Mouse (Mus musculus) splenic B cell, adult 2 months (primary cell): ENCODE results near the gene Thumpd1.
A peak's percentile ranks its signal among the peaks of the same experiment; 100 is the strongest.

Experiments
- DNase-seq: peaks from one replicate; pipeline ENCODE4 v3.0.0-alpha.2; 2011; ENCODE audit warnings: low read depth, low spot score
- H3K27me3 ChIP-seq: 2 replicates; pipeline ENCODE4 v1.6.1; 2012; ENCODE audit warnings: mild to moderate bottlenecking, low read length, moderate library complexity, mixed read lengths; ENCODE audit not compliant: control insufficient read depth, poor library complexity, insufficient read depth, severe bottlenecking
- H3K36me3 ChIP-seq: 2 replicates; pipeline ENCODE4 v1.6.1; 2012; ENCODE audit warnings: mild to moderate bottlenecking, low read length, moderate library complexity, mixed read lengths; ENCODE audit not compliant: control insufficient read depth, poor library complexity, insufficient read depth, severe bottlenecking

Gene Thumpd1

DNA sequence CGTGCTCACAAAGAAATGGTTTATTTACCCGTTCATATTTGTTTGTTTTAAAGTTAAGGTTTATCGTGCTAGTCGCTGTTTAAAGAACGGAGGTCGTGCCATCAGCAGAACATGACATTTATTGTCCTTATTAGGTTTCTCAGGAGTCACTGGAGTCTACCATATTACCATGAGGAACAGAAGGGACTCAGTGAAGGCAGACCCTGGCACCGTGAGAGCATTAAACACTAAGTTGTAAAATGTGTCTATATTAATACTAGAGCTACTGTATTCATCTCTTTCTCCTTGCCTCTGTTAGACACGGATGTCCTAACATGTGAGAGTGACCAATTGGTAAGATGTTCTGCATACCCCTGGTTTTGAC, 331 bp upstream of the Thumpd1 start:
- Histone ChIP-seq H3K27me3 (no peaks in the 10 kb centered on the region), H3K36me3 (peaks cover 8% of the 10 kb centered on the region)
- DNase-seq = no peak

DNA sequence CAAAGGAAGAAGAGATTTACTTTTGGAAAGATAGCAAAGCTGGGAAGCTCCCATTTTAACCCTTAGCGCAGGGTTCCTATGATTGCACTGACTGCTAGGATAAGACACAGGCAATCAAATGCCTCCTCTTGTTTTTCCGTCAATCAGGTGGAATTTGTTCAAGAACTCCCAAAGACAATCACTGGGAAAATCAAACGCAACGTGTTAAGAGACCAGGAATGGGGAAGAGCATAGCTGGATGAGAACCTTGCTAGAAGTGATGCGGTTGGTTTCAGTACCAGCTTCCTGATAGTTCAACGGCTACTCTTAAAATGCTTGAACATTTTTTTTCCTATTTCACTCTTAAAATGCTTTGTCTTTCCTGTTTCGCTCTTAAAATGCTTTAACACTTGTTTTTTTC, 6.5 kb downstream of the Thumpd1 start:
- DNase-seq = no peak
- peaks cover 10% of the 10 kb centered on the region for H3K36me3 ChIP-seq
- no peaks in the 10 kb centered on the region for H3K27me3 ChIP-seq

DNA sequence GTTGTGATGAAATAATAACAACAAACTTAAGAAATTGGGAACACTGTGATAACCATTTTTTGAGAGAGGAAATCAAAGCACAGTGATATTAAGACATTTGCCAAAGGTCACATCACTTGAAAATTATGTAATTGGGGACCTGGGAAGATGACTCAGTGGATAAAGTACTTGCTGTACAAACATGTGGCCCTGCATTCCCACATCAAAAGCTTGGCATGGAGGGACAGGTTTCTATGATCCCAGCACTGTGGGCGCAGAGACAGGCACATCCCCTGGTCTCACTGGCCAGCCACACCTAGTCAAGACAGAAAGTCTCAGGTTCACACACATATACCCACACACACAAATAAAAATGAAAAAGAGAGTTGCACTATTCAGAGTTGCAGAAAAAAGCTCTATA, 25.7 kb downstream of the Thumpd1 start:
- Histone ChIP-seq H3K36me3 (no peaks in the 10 kb centered on the region), H3K27me3 (no peaks in the 10 kb centered on the region)
- no peak for DNase-seq

DNA sequence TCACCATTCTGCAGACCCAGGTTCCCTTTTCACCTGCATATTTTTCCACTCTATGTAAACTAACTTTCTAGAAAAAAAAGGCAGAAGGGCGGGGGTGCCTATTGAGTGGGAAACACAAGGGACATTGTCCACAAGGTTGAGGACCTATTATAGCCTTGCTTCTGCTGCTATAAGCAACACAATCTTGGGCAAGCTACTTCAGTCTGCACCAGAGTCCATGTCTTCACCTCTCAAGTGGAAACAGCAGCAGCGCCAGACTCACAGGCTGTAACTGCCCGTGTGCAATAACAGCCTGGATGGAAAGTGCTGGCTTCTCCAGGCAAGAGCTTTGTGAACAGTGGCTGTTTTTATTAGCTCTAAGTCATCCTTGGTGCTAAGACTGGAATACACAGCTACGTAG, 28.3 kb downstream of the Thumpd1 start:
- Histone ChIP-seq H3K36me3 (no peaks in the 10 kb centered on the region), H3K27me3 (no peaks in the 10 kb centered on the region)
- DNase-seq = no peak

DNA sequence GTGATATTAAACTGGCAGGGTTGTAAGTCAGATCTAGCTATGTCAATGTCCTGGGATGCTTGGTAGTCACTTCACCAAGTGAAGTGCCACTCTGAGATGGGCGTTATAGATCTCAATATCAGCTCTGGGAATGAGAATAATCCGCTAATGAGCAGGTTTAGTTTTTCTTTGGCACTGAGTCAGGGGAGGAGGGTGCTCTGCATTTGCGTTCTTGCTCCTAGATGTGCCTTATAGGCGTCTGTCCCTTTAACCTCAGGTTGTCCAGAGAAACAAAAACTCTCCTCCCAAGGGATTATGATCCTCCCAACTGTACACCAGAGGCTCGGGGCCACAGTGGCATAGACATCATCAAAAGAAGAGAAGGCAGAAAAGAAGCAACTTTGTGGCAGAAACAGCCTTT, 30.9 kb downstream of the Thumpd1 start, which contains the start of gene Acsm4:
Gene Acsm4, plus strand, starts transcription at position 301 of the 400 bp plus-strand sequence.
- DNase-seq = no peak
- Histone ChIP-seq H3K36me3 (no peaks in the 10 kb centered on the region), H3K27me3 (no peaks in the 10 kb centered on the region)

DNA sequence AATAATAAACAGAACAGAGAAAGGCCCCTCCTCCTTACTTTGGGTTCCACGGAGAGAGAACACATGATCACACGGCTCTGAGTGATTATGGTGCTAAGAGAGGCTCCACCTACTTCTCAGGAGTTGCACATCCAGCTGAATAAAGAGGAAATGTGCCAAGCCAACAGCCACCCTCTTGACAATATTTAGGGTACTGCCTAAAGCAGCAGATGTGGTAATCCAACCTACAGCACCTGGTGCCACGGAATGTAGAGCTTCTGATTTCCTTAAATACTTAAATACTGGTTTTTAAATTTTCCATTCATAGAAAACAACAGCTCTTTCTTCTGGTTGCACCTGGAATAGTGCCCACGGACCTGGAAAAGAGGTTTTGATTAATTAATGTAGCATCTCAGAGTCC, 37.9 kb downstream of the Thumpd1 start:
- H3K27me3 ChIP-seq = no peaks in the 10 kb centered on the region
- DNase-seq = no peak
- H3K36me3 ChIP-seq = no peaks in the 10 kb centered on the region

DNA sequence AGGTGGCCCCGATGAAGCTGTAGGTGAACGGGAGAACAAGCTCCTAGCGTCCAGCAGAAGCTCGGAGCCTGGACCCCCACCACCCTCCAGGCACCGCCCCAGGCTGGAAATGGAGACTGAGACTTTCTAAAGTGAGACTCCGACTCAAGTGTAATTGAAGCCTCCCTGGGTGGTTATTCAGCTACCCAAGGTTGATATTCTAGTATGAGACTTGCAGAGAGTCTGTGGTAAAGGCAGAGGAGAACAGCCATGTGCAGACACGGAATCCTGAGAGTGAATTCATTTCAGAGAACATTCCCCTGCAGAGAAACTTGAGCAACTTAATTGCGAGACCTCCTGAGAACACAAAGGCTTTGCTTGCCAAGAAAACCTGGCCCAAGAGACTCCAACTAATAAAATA, 40.5 kb downstream of the Thumpd1 start:
- Histone ChIP-seq H3K27me3 (no peaks in the 10 kb centered on the region), H3K36me3 (no peaks in the 10 kb centered on the region)
- DNase-seq = no peak

DNA sequence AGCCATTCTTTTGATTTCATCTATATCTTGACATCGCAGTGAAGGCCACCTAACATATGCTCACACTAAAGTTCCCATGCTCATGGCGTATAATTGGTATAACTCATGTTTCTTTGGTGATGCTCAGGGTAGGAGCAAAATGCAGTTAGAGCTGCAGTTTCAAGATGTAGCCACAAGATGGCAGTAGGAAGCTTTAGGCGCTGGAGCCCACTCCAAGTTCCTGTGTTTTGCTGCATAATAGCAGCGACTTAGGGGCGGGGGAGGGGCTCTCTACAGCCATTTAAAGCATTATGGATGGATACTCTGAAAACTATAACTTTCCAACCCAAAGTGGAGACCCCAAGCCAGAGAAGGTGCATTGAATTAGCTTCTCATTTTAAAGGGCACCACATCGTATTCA, 47.1 kb downstream of the Thumpd1 start:
- Histone ChIP-seq H3K27me3 (no peaks in the 10 kb centered on the region), H3K36me3 (no peaks in the 10 kb centered on the region)
- DNase-seq = peak; percentile 45

DNA sequence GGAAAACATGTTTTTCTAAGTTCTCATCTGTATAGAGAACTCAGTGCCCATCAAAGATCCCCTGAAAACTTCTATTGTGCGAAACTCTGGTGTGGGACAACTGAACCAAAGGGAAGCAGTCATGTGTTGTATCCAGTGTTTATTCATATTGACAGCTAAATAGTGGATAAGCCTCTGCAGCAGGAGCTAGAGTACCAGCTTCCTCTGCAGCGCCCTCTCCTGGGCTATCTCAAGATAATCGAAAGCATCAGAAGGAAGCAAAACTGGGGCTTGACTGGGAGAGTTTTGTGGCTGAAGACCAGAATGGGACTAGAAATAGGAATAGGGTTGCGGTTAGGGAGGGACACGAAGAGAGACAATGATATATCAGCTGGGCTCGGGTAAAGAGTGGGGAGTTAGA, 49.7 kb downstream of the Thumpd1 start:
- no peak for DNase-seq
- Histone ChIP-seq H3K27me3 (no peaks in the 10 kb centered on the region), H3K36me3 (no peaks in the 10 kb centered on the region)

DNA sequence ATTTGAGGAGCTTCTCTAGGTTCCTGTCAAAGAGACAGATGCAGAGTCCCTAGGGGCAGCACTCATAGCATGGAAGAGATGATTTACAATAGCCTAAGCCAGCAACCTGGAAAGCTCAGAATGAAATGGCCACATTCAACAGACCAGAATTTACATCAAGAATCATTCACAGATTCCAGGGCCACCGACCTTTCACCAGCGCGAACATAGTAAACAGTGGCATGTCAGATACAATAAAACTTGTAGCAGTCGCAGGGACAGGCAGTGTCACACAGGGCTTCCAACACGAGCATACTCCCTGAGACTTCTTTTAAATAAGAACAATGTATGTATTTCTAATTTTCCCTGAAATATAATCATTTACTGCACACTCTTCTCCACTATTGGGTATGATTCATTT, 50.2 kb downstream of the Thumpd1 start:
- H3K36me3 ChIP-seq = no peaks in the 10 kb centered on the region
- no peaks in the 10 kb centered on the region for H3K27me3 ChIP-seq
- DNase-seq = no peak

DNA sequence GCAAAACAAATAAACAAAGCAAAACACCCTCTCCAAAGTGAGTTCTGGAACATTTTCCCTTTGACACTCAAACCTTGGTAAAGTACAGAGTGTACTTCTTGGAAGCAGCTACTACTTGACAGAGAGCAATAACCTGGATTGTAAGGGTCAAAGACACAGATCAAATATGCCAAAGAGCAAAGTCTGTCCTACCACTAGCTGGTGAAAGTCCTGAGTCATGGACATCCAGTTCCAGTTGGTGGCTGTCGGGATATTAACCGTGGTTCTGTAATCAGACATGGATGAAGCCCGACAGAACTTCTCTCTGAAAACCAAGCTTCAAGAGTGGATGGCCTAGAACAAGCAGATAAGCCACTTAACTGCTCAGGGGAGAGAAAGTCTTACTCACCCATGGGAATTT, 52.7 kb downstream of the Thumpd1 start:
- no peaks in the 10 kb centered on the region for H3K36me3 ChIP-seq
- no peak for DNase-seq

More for the DNA sequence above, 52.7 kb downstream of the Thumpd1 start:
- no peaks in the 10 kb centered on the region for H3K27me3 ChIP-seq
